Mouse (Mus musculus) testis, postnatal 14 days (tissue): ENCODE data around the gene Bckdk.
"Not testable (repeated sequence)": the region's sequence is repeated elsewhere in the genome, so short reads cannot be mapped to it uniquely, and the experiment has no call there.

ENCODE experiments used
- DNase-seq: peaks from one replicate; pipeline ENCODE4 v3.0.0; 2021; ENCODE audit warnings: low spot score

Bckdk gene

DNA sequence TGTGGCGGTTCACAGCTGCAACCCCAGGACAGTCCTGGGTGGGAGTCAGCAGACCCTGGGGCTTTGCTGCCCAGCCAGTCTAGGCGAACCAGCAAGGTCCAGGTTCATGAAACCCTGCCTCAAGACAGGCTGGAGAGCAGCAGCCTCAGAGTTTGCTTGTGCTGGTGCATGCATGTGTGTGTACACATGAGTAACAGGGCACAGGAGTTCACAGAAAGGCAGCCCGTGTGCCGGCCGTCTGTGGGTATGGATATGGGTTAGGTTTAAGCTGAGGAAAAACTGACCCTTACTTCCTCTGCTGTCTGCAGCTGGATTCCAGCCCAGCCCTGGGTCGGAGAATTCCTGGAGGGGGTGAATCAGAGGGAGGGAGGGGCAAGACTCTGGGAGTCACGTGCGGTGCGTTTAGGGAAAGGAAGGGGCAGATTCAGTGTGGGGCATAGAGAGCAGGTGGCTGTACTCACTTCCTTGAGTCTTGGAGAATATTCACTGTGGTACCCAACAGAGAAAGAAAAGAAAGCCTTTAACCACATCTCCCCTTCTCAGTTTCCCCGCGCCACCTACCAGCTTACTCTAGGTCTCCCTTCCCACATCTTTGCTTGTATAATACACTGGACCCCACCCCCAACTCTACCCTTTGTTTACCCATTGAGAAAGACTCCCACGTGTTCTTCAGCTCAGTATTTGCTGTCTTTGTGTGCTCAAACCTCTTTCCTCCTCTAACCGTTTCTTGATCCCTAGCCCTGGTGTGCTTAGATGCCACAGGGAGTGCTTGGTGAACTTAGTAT lies 27.7 kb downstream of the Bckdk start:
- no peak for DNase-seq

DNA sequence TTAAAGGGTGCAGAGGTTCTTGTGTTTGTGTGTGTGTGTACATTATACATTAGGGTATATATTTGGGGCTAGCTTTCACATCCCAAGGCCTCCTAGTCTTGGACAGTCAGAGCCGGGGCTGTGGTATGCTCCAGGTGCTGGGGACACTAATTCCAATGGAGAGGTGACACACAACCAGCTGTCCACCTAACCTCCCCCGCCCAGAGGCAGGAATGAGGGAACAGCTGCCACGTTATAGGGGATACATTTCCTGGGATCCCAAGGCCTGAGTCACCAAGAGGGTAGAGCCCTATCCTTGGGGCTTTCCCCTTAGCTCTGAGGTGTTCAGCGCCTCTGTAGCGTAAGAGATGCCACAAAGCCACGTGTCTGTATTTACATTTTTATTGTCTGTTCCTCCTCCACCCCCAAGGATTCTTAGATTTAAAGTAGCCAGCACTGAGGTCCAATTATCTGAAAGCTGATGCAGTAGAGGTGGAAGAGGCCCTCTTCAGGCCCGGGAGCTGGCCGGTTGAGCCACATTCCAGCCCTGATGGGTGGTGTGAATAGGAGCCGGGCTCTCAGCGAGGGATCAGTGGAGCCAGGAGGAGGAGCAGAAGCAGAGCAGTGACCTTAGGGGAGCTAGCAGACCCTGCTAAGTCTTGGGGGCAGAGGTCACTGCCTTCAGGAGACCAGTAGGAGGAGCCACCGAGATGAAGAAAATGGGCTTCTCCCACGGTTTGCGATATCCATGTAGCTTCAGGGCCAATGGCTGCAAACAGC lies 28.6 kb downstream of the Bckdk start:
- no peak for DNase-seq

DNA sequence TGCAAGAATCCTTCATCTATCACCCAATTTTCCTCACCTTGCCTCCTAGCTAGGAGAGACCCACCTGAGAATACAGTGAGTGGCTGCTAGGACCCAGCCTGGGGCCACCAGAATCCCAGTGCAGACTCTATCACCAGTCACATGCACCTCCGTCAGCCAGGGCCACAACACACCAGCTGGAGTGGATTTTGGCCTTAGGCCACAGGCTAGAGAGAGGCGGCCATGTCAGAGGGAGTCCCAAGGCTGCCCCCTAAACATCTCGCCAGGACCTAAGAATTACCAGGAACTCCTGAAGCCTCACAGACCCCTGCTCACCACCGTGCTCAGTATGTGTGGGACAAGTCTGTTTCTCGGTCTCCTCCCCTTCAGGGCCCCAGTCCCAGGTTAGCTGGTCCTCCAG lies 30.2 kb downstream of the Bckdk start:
- DNase-seq: no peak

DNA sequence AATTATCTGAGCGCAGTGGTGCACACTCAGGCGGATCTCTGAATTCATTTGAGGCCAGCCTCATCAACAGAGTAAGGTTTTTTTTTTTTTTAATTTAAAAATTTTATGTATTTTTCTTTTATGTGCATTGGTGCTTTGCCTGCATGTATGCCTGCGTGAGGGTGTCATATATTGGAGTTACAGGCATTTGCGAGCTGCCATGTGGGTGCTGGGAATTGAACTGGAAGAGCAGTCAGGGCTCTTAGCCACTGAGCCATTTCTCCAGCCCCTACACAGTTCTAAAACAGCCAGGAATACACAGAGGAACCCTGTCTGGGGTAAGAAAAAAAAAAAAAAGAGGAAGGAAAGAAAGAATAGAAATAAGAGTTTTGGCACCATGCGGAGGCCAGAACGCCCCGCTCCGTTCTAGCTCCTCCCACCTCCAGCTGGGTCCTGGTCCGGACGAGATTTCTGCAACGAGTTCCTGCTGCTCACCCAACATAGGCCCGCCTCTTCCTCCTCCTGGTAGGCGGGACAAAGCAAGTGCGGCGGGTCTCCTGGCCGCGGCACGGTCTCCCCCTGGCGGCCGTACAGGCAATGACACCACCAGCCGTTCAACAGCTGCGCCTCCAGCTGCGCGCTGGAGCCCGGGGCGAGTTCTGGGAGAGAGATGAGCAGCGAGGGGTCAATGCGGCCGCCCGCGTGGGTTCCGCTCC lies 31.3 kb downstream of the Bckdk start:
- DNase-seq: peak; percentile 95

DNA sequence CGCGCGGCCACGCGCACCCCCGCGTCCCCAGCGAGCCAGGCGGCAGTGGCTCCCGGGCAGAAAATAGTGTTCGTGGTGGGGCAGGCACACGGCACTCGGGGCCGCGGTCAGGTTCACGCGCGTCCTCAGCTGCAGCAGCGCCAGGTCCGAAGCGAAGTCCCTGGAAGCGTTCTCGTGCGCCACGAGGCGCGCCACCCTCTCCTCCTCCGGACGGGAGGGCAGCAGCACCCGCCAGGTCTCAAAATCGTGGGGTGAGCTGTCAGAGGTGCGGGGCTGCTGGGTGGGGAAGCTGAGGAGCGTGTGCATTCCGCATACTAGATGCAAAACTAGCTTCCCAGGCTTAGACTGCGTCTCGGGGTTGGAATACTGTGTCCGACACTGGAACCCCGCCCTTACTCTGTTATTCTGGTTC lies 31.9 kb downstream of the Bckdk start:
- no peak for DNase-seq

DNA sequence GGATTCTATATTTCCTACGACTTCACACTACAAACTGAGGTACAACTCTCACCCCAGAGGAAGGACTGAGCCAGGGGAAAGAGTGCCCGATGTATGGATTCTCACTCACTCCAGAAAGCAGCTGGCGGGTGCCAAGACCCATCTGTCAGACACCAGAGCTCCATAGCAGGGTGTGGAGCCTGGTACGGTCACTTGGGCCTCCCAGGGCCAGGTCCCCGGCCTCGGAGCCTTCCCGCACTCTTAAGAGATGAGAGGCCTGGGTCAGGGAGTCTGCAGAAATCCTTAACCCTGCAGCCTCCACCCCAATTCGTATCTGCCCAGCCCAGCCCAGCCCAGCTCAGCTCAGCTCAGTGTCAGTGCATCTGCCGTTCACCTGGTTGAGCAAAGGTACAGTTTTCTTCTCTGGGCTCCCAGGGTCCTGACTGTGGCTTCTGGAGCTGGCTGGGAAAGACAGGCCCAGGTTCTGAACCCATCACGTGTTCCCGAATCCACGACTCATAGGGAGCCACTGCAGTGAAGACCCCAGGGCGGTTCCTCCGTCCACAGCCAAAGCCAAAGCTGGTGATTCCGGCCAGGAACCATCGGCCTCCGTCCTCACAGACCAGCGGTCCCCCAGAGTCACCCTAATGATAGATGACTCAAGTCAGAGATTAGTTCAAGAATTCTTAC lies 32.5 kb downstream of the Bckdk start:
- DNase-seq: no peak

DNA sequence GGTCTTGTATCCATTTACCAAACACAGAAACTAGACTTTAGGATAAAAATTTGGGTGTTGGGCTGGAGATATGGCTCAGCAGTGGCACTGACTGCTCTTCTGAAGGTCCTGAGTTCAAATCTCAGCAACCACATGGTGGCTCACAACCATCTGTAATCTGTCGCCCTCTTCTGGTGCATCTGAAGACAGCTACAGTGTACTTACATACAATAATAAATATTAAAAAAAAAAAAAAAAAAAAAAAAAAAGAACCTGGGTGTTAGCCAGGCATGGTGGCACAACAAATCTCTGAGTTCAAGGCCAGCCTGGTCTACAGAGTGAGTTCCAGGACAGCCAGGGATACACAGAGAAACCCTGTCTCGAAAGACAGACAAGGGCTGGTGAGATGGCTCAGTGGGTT lies 38.2 kb downstream of the Bckdk start:
- DNase-seq: not testable (repeated sequence)

DNA sequence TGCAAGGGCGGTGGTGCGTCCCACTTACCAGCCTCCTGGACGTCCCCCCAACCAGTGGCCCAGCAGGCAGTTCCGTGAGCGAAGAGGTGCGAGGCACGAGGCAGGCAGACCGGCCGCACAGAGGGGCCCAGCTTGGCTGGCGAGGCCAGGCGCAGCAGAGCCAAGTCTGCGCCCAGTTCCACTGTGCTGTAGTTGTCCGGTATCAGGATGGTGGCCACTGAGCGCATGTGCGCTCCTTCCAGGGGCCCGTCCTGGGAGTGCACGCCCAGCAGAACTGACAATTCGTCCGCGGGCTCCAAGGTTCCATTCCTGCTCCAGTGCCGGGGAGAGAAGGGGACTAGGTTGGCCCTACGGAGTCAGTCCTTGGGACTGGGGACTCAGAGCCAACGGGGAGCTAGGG lies 40.7 kb downstream of the Bckdk start:
- DNase-seq: no peak

DNA sequence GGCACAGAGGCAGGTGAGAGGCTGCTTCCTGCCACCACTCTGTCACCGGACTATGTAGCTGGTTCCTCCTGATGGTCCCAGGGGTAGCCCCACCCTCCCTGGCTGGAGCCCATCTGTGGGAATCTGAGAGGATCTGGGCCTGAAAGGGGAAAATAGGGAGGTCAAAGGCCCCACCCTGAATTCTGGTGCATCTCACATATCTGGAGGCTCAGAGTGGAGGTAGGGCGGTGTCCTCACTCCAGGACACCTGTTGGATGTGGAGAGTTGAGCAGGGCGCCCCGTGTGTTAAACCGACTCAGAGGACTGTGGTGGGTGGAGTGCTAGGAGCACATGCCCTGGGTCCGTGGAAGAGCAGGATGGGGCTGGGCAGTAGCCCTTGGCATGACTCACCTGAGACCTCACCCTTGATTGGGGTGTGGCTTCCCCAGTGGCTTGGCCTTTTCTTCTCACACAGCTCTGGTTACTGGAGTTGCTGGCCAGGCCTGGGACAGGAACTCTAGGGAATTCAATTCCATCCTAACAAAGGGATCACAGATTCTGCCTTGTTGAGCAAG lies 42.7 kb downstream of the Bckdk start, which contains the start of gene Prss36:
Prss36 (minus strand) TSS at position 256 of the 554 bp plus-strand sequence.
- no peak for DNase-seq

DNA sequence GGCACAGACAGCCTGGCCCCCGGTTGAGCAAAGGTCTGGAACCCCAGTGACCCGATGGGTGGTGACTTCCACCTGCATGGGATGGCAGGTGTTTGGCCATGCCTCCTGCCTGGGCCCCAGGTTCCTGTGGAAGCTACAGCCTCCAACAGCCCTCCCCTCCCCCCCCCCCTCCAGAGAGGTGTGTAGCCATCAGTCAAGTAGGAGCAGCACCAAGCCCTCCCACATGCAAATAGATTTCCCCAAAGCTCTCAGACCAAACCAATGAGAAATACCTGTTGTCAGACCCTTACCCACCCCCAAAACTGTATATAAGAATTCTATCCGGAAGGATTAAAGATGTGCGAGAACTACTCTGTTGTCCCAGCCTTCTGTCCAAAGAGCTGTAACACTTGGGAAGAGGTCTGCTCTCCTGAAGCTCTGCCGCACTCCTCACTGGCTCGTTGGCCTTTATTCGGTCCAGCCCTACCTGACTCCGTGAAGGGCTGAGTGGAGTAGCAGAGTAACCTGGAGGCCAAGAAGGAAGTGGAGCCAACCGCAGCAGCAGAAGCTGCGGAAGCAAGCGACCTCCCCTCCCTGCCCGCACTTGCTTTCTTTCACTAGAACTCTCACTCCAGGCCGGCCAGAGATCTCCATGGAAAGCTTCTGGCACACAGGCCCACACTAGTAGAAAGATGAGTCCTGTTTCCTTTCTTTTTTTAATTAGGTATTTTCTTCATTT lies 49.1 kb downstream of the Bckdk start:
- no peak for DNase-seq

DNA sequence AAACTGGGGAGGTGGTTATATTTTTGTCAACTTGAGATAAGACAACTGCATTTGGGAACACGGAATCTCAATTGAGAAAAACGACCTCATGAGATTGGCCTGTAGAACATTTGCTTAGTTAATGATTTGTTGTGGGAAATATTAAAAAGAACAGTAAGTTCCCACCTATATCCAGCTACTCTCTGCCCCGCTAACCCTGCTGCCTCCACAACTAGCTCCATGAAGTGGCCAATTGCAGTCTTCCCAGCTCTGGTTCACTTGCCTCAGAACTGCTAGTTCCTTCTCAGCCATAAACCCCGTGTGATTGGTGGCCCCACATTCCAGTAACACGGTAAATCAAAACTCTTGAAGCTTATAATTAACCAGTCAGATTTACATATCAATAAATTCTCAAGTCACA lies 55.5 kb downstream of the Bckdk start:
- no peak for DNase-seq
